Mouse (Mus musculus): ENCODE measurements around the gene Gde1. TPM values are rescaled to one million over a fixed set of nuclear protein-coding genes. Genes with fewer than 3 reads are reported as not detected.

Gde1 gene
- 118 and 125 TPM in 2 replicates for polyA plus RNA-seq (2014; fragmentation: Nextera tagmentation; extraction: Ambion mirVana)

DNA sequence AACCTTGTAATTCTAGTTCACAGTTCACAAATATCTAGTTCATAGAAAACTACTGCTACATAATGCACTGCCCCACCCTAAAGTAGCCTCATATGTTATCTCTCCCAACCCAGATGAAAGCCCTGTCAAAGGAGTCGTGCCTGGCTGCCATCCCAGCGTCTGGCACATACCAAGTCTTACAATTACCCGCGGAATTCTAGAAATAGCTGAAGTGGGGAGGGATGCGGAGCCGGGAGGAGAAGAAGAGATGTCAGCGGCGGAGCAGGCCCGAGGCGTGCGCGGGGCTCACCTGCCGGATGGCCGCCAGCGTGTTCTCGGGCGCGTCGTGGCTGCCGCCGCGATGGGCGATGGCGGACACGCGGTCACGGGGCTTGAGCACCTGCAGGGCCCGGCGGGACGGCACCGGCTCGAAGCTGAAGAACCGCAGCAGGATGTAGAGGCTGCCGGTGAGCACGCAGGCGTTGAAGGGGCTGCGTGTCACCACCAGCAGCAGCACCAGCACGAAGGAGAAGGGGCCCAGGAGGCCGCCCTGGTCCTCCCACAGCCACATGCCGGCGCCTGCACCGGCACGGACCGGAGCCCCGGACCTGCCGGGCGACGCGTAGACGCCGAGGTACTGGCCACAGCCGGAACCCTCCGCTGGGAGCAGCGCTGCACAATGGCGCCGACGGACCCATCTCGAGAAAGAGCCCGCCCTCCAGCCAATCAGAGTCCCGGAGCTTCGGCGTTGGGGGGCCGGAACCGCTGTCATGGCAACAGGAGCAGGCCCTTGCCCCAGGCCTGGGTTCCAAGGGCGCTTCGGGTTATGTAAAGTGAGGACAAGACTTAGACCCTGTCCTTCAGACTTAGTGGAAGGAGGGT, at the start of gene Gde1:
Gene Gde1, minus strand, starts transcription at position 678 of the 861 bp plus-strand sequence.
- under 1% methylated on average over 66 of the region's 66 CpGs for WGBS
- H3K27me3 ChIP-seq (ENCODE audit: control insufficient read depth, insufficient read depth, low read length): no peaks in the 10 kb centered on the region
- peak within 1 kb of the TSS; percentile 89 for H3K9ac ChIP-seq (ENCODE audit: low read depth, low read length)
- peak within 1 kb of the TSS; percentile 72 for H3K4me3 ChIP-seq (ENCODE audit: low read depth, low read length)
- DNase-seq (ENCODE audit: low spot score) (peak; percentile 93), ATAC-seq (ENCODE audit: low FRiP score) (peak; percentile 96)
- H3K4me1 ChIP-seq (replicated peaks; ENCODE audit: control insufficient read depth, insufficient read depth, low read length): 0 out of 2 replicates have a peak, but pooled peaks cover 2% of the 10 kb centered on the region
- H3K9me3 ChIP-seq (ENCODE audit: control insufficient read depth, low read length): no peaks in the 10 kb centered on the region
- H3K36me3 ChIP-seq (ENCODE audit: control insufficient read depth, insufficient read depth, low read length): no peaks in the 10 kb centered on the region
- H3K27ac ChIP-seq (ENCODE audit: low read depth, low read length): peak within 1 kb of the TSS; percentile 74
- H3K4me2 ChIP-seq (replicated peaks; ENCODE audit: low read depth, low read length): peak within 1 kb of the TSS; percentile 76

DNA sequence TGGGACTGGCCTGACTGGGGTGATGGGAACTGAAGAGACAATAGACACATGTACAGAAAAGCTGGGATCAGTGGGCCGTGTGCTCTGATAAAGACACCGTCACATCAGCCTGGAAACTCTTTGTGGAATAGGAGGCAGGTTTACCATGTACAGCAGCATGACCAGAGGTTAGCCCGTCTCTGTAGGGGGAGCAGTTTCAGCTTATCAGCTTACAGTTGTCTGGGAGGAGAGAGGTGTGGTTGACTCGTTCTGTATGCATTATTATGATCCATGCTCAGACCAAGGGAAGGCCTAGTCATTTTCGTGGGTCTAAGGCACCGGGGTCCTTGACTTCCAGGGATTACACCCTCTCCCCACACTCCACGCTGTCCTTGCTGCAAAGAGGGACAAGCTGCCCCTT, 46.0 kb upstream of the Gde1 start:
- Histone ChIP-seq H3K4me2 (replicated peaks; ENCODE audit: low read depth, low read length) (no peak overlapping the region), H3K4me3 (ENCODE audit: low read depth, low read length) (no peak overlapping the region), H3K9me3 (ENCODE audit: control insufficient read depth, low read length) (no peaks in the 10 kb centered on the region), H3K27me3 (ENCODE audit: control insufficient read depth, insufficient read depth, low read length) (no peaks in the 10 kb centered on the region), H3K9ac (ENCODE audit: low read depth, low read length) (no peak overlapping the region), H3K27ac (ENCODE audit: low read depth, low read length) (no peak overlapping the region), H3K36me3 (ENCODE audit: control insufficient read depth, insufficient read depth, low read length) (no peaks in the 10 kb centered on the region), H3K4me1 (replicated peaks; ENCODE audit: control insufficient read depth, insufficient read depth, low read length) (no peaks in the 10 kb centered on the region)
- no peak for ATAC-seq (ENCODE audit: low FRiP score)
- WGBS: 90% methylated on average over 7 of the region's 7 CpGs
- DNase-seq (ENCODE audit: low spot score): no peak

DNA sequence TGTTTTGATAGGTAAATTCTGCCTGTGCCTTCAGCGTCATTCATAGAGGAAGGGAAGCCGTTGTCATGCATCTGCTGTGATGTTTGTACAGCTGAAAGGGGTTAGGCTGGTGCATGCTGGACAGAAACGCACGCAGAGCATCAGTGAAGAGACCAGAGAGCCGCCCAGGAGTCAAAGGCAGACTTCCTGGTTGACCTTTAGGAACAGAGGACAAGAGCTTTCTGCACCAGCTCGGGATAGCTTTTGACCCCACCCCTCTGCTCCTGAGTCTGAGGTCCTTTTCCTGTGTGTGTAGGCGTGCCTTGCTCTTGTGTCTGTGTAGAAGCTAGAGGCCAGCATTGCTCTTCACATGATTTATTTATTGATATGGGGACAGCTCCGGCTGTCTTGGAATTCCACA, 44.1 kb upstream of the Gde1 start:
- 71% methylated on average over 8 of the region's 8 CpGs for WGBS
- H3K4me1 ChIP-seq (replicated peaks; ENCODE audit: control insufficient read depth, insufficient read depth, low read length): no peaks in the 10 kb centered on the region
- no peaks in the 10 kb centered on the region for H3K9me3 ChIP-seq (ENCODE audit: control insufficient read depth, low read length)
- no peak for ATAC-seq (ENCODE audit: low FRiP score)
- H3K4me3 ChIP-seq (ENCODE audit: low read depth, low read length): no peak overlapping the region
- H3K27me3 ChIP-seq (ENCODE audit: control insufficient read depth, insufficient read depth, low read length): no peaks in the 10 kb centered on the region
- H3K27ac ChIP-seq (ENCODE audit: low read depth, low read length): no peak overlapping the region
- no peak for DNase-seq (ENCODE audit: low spot score)
- no peak overlapping the region for H3K4me2 ChIP-seq (replicated peaks; ENCODE audit: low read depth, low read length)
- H3K9ac ChIP-seq (ENCODE audit: low read depth, low read length): no peak overlapping the region
- H3K36me3 ChIP-seq (ENCODE audit: control insufficient read depth, insufficient read depth, low read length): no peaks in the 10 kb centered on the region

DNA sequence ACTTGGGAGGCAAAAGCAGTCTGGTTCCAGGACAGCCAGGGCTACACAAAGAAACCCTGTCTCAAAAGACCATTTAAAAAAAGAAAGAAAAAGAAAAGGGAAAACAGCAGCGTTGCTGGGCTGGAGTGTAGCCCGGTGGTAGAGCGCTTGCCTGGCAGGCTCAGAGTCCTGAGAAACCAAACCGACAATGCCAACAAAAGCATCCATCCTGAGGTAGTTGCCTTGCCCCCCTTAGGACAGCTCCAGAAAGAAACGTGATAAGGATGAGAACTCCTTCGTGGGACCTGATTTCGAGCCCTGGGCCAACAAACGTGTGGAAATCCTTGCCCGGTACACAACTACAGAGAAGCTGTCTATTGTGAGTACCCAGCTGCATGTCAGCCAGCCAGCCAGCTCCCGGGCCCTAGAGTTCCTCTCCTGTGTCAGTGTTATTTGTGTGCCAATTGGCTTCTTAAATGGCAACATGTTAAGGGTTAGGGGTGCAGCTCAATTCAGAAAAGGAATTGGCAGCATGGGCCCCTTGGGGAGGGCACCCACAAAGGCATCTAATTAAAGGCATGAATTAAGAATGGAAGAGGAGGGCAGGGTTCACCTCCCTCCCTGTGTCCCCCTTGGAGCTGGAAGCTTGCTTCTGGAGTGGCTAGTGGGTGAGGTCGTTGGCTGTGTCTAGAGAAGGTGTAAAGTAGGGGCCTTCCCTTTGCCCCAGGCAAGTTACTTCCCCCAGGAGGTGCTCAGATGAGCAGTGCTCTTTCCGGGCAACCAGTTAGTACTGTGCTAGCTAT, 42.5 kb upstream of the Gde1 start:
- no peak overlapping the region for H3K9ac ChIP-seq (ENCODE audit: low read depth, low read length)
- H3K36me3 ChIP-seq (ENCODE audit: control insufficient read depth, insufficient read depth, low read length): no peaks in the 10 kb centered on the region
- no peak overlapping the region for H3K4me3 ChIP-seq (ENCODE audit: low read depth, low read length)
- H3K9me3 ChIP-seq (ENCODE audit: control insufficient read depth, low read length): no peaks in the 10 kb centered on the region
- WGBS: 93% methylated on average over 12 of the region's 12 CpGs
- ATAC-seq (ENCODE audit: low FRiP score) (no peak), DNase-seq (ENCODE audit: low spot score) (no peak)
- no peaks in the 10 kb centered on the region for H3K4me1 ChIP-seq (replicated peaks; ENCODE audit: control insufficient read depth, insufficient read depth, low read length)
- H3K27ac ChIP-seq (ENCODE audit: low read depth, low read length): no peak overlapping the region
- H3K27me3 ChIP-seq (ENCODE audit: control insufficient read depth, insufficient read depth, low read length): no peaks in the 10 kb centered on the region
- H3K4me2 ChIP-seq (replicated peaks; ENCODE audit: low read depth, low read length): no peak overlapping the region

DNA sequence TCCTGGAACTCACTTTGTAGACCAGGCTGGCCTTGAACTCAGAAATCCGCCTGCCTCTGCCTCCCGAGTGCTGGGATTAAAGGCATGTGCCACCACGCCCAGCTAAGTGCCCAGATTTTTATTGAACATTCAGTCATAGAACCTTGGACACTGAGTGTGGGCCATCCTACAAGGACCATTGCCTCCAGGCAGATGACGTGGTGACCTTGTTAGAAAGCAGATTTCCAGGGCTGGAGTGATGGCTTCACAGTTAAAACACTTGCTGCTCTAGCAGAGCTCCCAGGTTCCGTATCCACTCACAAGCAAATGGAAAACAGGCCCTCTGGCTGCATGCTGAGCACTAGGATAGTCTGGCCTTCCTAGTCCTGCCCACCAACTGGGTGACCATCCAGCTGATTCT, 39.2 kb upstream of the Gde1 start:
- Histone ChIP-seq H3K9ac (ENCODE audit: low read depth, low read length) (no peak overlapping the region), H3K4me2 (replicated peaks; ENCODE audit: low read depth, low read length) (no peak overlapping the region), H3K9me3 (ENCODE audit: control insufficient read depth, low read length) (no peaks in the 10 kb centered on the region), H3K27me3 (ENCODE audit: control insufficient read depth, insufficient read depth, low read length) (no peaks in the 10 kb centered on the region), H3K4me3 (ENCODE audit: low read depth, low read length) (no peak overlapping the region), H3K36me3 (ENCODE audit: control insufficient read depth, insufficient read depth, low read length) (no peaks in the 10 kb centered on the region), H3K4me1 (replicated peaks; ENCODE audit: control insufficient read depth, insufficient read depth, low read length) (no peaks in the 10 kb centered on the region), H3K27ac (ENCODE audit: low read depth, low read length) (no peak overlapping the region)
- no peak for DNase-seq (ENCODE audit: low spot score)
- WGBS: 92% methylated on average over 5 of the region's 5 CpGs
- no peak for ATAC-seq (ENCODE audit: low FRiP score)

DNA sequence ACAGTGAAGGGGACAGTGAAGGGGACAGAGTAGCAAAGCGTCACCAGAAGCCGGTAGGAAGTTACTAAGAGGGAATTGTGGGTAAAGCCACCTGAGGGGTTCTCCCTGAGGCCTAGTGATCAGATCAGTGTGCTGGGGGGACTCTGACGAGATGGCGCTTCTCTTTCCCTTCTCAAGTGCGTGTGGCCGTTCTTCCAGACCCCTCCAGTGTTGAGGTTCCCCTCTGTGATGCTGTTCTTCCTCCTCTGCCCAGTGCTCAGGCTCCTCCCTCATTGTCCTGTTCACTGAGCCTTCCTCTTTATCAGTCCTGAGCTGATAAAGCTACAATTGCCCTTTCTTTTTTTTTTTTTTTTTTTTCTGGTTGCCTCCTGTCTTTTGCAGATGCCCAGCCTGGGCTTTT, 36.7 kb upstream of the Gde1 start:
- H3K27ac ChIP-seq (ENCODE audit: low read depth, low read length): no peak overlapping the region
- H3K4me3 ChIP-seq (ENCODE audit: low read depth, low read length): no peak overlapping the region
- WGBS: 94% methylated on average over 6 of the region's 6 CpGs
- no peaks in the 10 kb centered on the region for H3K27me3 ChIP-seq (ENCODE audit: control insufficient read depth, insufficient read depth, low read length)
- H3K4me2 ChIP-seq (replicated peaks; ENCODE audit: low read depth, low read length): no peak overlapping the region
- H3K4me1 ChIP-seq (replicated peaks; ENCODE audit: control insufficient read depth, insufficient read depth, low read length): no peaks in the 10 kb centered on the region
- no peak overlapping the region for H3K9ac ChIP-seq (ENCODE audit: low read depth, low read length)
- no peak for DNase-seq (ENCODE audit: low spot score)
- ATAC-seq (ENCODE audit: low FRiP score): no peak
- H3K36me3 ChIP-seq (ENCODE audit: control insufficient read depth, insufficient read depth, low read length): no peaks in the 10 kb centered on the region
- H3K9me3 ChIP-seq (ENCODE audit: control insufficient read depth, low read length): no peaks in the 10 kb centered on the region

DNA sequence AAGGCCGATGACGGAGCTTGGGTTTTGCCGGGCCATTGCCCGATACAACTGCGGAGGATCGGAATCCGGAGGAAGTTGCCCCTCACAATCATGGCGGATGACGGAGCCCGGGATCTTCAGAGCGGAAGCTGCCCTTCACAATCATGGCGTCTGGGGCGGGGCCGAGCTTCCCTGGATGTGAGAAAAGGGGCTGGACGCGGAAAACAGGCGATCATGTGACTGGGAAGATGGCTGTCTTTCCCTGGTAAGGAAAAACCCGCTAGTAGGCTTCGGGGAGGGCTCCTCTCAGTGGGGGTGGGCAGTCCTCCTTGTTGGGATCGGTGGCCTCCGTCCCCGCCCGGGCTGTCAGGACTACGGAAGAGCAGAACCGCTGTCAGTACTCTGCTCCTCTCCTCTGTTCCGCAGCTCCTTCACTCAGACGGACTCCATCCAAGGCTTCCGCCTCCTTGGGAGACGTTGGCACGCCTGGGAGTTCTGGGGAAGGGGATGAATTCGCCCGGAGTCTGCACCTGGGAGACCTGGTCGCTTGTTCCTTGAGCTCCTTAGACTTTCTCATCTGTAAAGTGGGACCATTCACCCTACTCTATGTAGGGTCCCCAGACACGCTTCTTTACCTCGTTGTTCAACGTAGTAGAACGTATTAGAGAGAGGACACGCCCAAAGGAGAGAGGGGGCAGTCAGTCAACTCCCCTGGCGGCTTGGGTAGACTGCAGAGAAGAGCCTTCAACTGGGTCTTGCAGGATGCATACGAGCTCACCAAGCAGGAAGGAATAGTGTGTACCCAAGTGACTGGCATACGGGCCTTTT, 35.2 kb upstream of the Gde1 start:
- peak; percentile 98 for DNase-seq (ENCODE audit: low spot score)
- Histone ChIP-seq H3K4me3 (ENCODE audit: low read depth, low read length) (peak overlapping the region; percentile 71), H3K4me1 (replicated peaks; ENCODE audit: control insufficient read depth, insufficient read depth, low read length) (no peaks in the 10 kb centered on the region), H3K36me3 (ENCODE audit: control insufficient read depth, insufficient read depth, low read length) (no peaks in the 10 kb centered on the region), H3K9ac (ENCODE audit: low read depth, low read length) (peak overlapping the region; percentile 67), H3K27ac (ENCODE audit: low read depth, low read length) (peak overlapping the region; percentile 33; the same call in 1 of the 2 replicates), H3K9me3 (ENCODE audit: control insufficient read depth, low read length) (no peaks in the 10 kb centered on the region), H3K27me3 (ENCODE audit: control insufficient read depth, insufficient read depth, low read length) (no peaks in the 10 kb centered on the region), H3K4me2 (replicated peaks; ENCODE audit: low read depth, low read length) (peak overlapping the region; percentile 63)
- ATAC-seq (ENCODE audit: low FRiP score): peak; percentile 97
- WGBS: 3% methylated on average over 41 of the region's 41 CpGs

DNA sequence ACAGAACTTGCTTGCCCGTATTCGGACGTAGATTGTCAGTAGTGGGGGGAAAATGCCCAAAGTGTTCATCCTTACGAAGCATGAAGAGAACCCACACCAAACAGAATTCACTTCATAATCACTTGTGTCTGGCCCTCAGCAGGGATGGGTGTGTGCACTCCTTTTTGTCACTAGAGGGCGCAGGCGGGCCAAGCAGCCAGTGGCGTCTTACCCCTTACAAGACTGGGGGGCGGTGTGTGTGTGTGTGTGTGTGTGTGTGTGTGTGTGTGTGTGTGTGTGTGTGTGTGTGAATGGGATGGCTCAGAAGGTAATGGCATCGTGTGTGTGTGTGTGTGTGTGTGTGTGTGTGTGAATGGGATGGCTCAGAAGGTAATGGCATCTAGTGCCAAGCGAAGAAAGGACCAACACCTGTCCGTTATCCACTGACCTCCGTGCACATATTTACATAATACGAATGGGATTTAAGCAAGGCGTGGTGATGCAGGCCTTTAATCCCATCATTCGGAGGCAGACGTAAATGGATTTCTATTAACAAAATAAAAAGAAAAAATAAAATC, 34.5 kb upstream of the Gde1 start, which contains the start of gene Vps35l:
Gene Vps35l, plus strand, starts transcription at position 252 of the 557 bp plus-strand sequence.
- H3K36me3 ChIP-seq (ENCODE audit: control insufficient read depth, insufficient read depth, low read length): no peaks in the 10 kb centered on the region
- H3K27me3 ChIP-seq (ENCODE audit: control insufficient read depth, insufficient read depth, low read length): no peaks in the 10 kb centered on the region
- 3% methylated on average over 15 of the region's 16 CpGs for WGBS
- H3K4me2 ChIP-seq (replicated peaks; ENCODE audit: low read depth, low read length): peak within 1 kb of the TSS; percentile 63
- H3K9me3 ChIP-seq (ENCODE audit: control insufficient read depth, low read length): no peaks in the 10 kb centered on the region
- H3K4me3 ChIP-seq (ENCODE audit: low read depth, low read length): peak within 1 kb of the TSS; percentile 71
- peak within 1 kb of the TSS; percentile 67 for H3K9ac ChIP-seq (ENCODE audit: low read depth, low read length)
- no peaks in the 10 kb centered on the region for H3K4me1 ChIP-seq (replicated peaks; ENCODE audit: control insufficient read depth, insufficient read depth, low read length)
- DNase-seq (ENCODE audit: low spot score) (peak; percentile 91), ATAC-seq (ENCODE audit: low FRiP score) (peak; percentile 91)
- H3K27ac ChIP-seq (ENCODE audit: low read depth, low read length): peak within 1 kb of the TSS; percentile 33; the same call in 1 of the 2 replicates
